Mouse (Mus musculus) left cerebral cortex, postnatal 4 days (tissue): ENCODE measurements at regions not wholly inside any gene's neighbourhood (a gene's known extent, or its start where the extent isn't known, plus 50 kb on each side); places are given as distances from the start of the nearest gene placed in this dataset.

Experiments used
- DNase-seq: peaks from one replicate; pipeline ENCODE4 v3.0.0-alpha.2; 2022
- intact Hi-C: fragments of 180-260 bp; cut with DNase I; formaldehyde crosslinking; loops from one replicate; pipeline ENCODE4 v1.15.1; 2025

DNA sequence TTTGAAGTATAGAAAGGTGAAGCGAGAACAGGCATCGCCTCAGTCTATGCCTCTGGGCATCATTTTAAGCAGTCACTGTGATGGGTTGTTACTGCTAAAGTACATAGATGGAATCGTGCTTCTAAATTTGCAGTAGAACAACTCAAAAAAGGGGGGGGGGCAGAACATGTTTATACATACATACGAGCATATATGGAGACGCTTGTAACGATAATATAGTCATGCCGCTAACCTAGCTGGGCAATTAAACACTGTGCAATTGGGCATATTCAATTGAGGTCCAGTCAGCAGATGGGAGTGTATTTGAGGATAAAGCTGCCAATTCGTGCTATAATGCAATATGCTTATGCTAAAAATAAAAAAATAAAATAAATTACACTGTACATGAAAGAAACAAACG, 282.6 kb upstream of the Gm11146 start:
- intact Hi-C loops, result loop anchor here (10.0 kb wide), 1 partner anchor 270 kb away; no protein-coding TSS in a partner anchor
- DNase-seq, result no peak

- DNase-seq, result no peak
- intact Hi-C loops, result no loop called here
Measured at GRCm38 (mm10) chr16:77877006-77877405, 275.1 kb upstream of the Gm11146 start.

DNA sequence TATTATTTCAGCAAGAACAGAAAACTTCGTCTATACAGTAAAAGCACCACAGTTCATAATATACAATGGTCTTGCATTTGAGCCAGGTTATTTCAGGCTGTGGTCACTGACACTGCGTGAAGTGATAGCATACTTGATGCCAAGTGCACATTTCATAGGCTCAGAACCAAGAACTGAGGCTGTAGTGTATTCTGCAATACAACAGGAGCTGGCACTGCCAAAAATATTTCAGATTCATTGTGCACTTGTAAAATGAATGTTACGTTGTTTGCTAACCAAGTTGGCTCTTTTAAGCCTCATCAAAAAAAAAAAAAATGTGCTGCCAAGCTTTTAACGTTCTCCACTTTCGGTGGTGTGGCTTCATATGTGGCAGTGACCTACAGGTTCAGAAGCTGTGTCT, 261.4 kb upstream of the Gm11146 start:
- no peak for DNase-seq
- intact Hi-C loops, result no loop called here

DNA sequence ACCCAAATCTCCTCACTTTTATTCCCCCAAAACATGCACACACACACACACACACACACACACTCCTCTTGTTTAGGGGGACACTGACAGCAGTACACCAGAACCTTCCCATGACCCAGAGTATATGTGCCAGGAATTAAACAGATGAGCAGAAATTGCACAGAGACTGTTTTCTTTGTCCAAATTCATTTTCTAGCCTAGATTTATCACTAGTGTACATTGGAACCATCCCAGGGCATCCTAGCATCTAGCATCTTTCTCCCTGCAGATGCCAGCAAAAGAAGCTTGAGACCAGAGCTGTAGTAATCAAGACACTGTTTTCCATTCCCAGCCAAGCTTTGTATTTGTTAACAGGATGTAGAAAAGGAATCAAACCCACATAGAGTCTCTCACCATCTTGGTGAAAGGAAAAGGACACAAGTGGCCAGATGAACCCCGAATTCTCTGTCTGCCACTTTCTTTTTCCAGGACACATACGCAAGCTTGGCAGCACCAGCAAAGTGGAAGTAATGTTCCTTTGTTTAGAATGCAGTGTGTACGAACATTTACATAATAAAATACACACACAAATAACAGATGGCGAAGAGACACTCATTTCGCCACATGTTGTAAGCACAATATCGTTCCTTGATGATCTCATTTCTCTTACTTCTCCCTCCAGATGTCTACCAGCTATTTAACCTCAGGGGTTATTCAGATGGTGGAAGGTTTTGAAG, 250.3 kb upstream of the Gm11146 start:
- intact Hi-C loops, result no loop called here
- peak; percentile 36 for DNase-seq

- peak; percentile 54 for DNase-seq
Measured at GRCm38 (mm10) chr16:77851206-77852065, 249.5 kb upstream of the Gm11146 start.

GRCm38 (mm10) chr16:77835767-77836166, 233.9 kb upstream of the Gm11146 start:
- intact Hi-C loops, result no loop called here
- DNase-seq, result no peak

More at GRCm38 (mm10) chr16:77851206-77852065, 249.5 kb upstream of the Gm11146 start:
- intact Hi-C loops, result no loop called here

- DNase-seq, result peak; percentile 71
- intact Hi-C loops, result no loop called here
Measured at GRCm38 (mm10) chr16:77827322-77828117, 225.6 kb upstream of the Gm11146 start.

- intact Hi-C loops, result no loop called here
- no peak for DNase-seq
Measured at GRCm38 (mm10) chr16:77799709-77800108, 197.8 kb upstream of the Gm11146 start.

- intact Hi-C loops, result no loop called here
- no peak for DNase-seq
Measured at GRCm38 (mm10) chr16:77796926-77797325, 195.0 kb upstream of the Gm11146 start.

DNA sequence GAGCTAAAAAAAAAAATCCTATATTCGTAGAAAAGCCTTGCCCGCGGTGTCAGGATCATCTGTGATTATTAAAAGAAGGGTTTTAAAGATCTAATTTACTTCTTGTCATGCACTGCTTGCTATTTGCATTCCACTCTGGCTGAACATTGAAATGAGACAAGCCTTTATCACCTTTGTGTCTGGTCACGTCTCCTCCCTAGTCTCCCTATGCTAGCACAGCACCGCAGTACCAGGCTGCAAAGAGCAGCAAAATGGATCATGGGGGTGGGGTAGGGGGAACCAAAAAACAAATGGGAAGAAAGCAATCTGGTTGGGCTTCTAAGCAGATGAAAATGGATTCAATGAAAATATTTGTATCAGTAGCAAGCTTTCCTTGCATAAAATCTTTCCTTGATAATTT, 187.8 kb upstream of the Gm11146 start:
- no peak for DNase-seq
- intact Hi-C loops, result loop anchor here (5.0 to 10.0 kb wide), 2 partner anchors 107 to 365 kb away; no protein-coding TSS in a partner anchor

DNA sequence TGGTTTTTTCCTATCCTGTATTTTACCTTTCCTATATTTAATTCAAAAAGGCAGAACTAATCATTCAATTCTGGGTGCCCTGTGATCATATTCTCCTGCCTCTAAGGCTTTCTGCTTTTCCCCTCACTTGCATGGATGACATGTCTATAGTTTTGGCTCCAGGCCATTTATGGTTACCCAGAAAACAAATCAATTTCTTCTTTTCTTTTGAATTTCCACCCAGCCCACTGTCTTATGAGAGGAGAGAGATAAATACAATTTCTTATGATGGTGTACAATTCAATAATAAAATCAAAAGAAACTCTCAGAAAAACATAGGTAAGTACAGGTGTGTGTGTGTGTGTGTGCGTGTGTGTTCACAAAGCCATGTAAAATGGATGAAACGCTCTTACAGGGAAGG, 187.3 kb upstream of the Gm11146 start:
- DNase-seq, result no peak
- intact Hi-C loops, result loop anchor here (5.0 to 10.0 kb wide), 2 partner anchors 107 to 366 kb away; no protein-coding TSS in a partner anchor

- intact Hi-C loops, result loop anchor here (5.0 to 10.0 kb wide), 2 partner anchors 106 to 366 kb away; no protein-coding TSS in a partner anchor
- DNase-seq, result no peak
Measured at GRCm38 (mm10) chr16:77788781-77789150, 186.9 kb upstream of the Gm11146 start.

GRCm38 (mm10) chr16:77788041-77788780, 186.3 kb upstream of the Gm11146 start:
- intact Hi-C loops, result loop anchor here (5.0 to 10.0 kb wide), 2 partner anchors 106 to 367 kb away; no protein-coding TSS in a partner anchor
- DNase-seq, result peak; percentile 79

GRCm38 (mm10) chr16:77787025-77787424, 185.1 kb upstream of the Gm11146 start:
- no peak for DNase-seq
- intact Hi-C loops, result loop anchor here (5.0 to 10.0 kb wide), 2 partner anchors 105 to 368 kb away; no protein-coding TSS in a partner anchor

- intact Hi-C loops, result no loop called here
Measured at GRCm38 (mm10) chr16:77779019-77779418, 177.1 kb upstream of the Gm11146 start.

DNA sequence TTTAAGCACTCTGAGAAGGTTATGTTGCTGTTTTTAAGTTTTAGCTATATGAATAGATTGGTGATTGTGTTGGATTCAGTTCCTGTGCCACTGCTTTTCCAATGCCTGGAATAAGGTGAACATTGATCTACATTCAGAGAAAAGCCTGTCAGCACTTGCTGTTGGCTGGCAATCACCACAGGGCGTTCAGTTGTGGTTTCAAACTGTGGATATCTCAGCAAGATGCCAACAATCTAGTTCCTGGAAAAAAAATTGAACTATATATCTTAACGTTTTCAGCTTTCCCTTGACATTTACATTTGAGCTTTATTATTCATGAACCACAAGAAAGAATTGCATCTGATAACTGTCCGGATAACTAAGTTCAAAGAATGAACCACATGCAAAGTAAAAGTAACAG, 170.2 kb upstream of the Gm11146 start:
- intact Hi-C loops, result no loop called here
- no peak for DNase-seq

More at GRCm38 (mm10) chr16:77779019-77779418, 177.1 kb upstream of the Gm11146 start:
- no peak for DNase-seq

DNA sequence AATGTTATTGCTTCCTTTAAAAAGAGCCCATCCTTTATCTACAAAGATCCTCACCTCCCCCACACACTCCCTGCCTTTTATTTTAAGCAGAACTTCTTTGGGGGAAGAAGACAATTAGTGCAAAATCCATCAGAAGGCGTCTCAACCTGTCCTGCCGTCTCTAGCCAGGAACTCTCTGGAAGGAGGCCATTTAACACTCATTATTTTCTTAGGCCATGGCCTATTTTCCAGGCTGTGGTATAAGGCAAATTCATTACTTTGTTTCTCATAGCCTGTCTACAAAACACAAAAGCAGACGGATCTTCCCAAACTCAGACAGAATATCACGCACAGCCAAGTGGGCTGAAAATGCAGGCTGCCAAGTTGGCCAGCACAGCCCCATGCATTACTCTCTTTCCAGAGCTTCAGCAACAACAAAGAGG, 159.0 kb upstream of the Gm11146 start:
- intact Hi-C loops, result no loop called here
- DNase-seq, result peak; percentile 31

- intact Hi-C loops, result no loop called here
- DNase-seq, result no peak
Measured at GRCm38 (mm10) chr16:77760479-77760878, 158.6 kb upstream of the Gm11146 start.

DNA sequence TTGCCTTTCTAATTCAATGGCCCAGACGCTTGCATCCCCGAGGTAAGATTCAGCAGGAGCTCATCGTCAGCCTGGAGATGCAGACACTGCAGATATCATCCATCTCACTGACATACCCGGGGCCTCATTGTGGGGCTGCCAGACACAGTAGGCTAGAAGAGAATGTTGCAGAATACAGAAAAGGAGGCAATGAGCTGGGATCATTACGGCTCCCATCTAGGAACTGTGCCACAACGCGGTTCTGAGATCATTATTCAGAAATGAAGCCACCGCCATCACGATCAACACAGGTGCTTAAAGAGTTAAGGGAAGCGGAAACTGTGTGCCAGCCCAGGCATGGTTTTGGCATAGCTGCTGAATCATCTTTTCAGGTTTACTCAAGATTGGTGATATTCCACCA, 158.1 kb upstream of the Gm11146 start:
- peak; percentile 47 for DNase-seq
- intact Hi-C loops, result no loop called here

- intact Hi-C loops, result no loop called here
- DNase-seq, result no peak
Measured at GRCm38 (mm10) chr16:77754882-77755281, 153.0 kb upstream of the Gm11146 start.
